Mouse (Mus musculus): ENCODE measurements around the gene Vmn1r55.
"Not testable (repeated sequence)": the region's sequence is repeated elsewhere in the genome, so short reads cannot be mapped to it uniquely, and the experiment has no call there.

Gene Vmn1r55

DNA sequence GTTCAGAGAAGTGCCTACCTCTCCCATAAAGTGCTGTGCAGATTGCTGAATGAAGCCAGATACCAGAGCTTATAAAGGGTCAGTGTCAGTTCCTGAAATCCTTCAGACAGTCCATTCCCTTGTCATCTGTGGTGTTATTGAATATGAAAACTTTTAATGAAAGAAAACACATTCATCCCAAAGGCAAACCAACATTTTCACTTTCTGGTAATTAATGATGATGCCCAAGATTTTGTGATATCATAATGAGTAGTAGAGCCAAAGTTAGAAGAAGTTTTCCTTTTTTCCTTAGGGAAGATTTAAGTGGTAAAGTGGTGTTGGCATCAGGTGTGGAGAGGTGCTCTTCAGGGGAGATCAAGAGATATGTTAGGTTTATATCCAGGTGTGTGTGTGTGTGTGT, at the start of gene Vmn1r55:
TSS of gene Vmn1r55 (minus strand) at position 101 of the 400 bp plus-strand sequence.
- not testable (repeated sequence) for DNase-seq (ENCODE audit: low spot score)

DNA sequence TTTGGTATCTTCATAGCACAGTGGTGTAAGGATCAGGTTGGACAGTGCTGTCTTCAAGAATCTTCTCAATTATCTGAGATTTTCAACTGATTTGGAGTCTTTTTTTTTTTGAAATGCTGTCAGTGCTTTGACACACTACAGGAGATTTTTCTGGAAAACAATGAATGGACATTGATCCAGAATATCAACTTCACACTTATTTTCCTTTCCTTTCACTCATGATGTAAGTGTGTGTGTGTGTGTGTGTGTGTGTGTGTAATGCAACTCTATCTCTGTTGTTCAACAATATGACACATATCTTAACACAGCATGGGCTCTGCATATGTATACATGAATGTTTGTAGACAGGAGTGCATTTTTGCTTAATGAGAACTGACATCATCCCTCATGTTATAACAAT, 47.2 kb upstream of the Vmn1r55 start, which contains the start of gene Vmn1r56:
TSS of gene Vmn1r56 (minus strand) at position 101 of the 400 bp plus-strand sequence.
- not testable (repeated sequence) for DNase-seq (ENCODE audit: low spot score)

DNA sequence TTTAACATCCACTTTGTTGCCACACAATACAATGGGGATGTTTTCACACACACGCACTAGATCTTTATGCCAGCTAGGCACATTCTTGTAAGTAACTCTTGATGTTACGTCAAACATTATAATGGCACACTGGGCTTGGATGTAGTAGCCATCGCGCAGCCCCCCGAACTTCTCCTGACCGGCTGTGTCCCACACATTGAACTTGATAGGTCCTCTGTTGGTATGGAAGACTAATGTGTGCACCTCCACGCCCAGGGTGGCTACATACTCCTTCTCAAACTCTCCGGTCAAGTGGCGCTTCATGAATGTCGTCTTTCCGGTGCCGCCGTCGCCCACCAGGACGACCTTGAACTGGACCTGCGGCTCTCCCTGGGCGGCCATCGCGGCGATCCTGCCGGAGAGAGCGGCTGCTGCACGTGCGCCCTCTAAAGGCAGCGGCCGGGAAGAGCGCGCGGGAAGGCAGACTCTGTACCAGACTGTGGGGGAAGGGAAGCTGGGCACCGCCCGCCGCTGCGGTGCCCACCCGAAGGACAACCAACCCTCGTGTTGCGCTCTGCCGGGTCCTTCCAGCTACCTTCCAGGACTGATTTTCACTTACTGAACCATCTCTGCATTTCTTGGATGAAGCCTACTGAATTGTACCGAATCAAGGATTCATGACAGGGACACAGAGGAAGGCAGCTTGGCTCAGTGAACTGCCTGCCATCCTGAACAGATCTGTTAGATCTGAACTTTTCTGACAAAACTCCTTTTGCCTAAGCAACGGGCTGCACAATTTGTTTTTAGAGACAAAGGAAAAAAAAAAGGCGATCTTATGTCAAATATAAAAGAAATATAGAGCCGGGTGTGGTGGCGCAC, 23.7 kb downstream of the Vmn1r55 start, which contains the start of gene Rasl2-9:
TSS of gene Rasl2-9 (minus strand) at position 402 of the 858 bp plus-strand sequence.
- peak; percentile 62 for DNase-seq (ENCODE audit: low spot score)

DNA sequence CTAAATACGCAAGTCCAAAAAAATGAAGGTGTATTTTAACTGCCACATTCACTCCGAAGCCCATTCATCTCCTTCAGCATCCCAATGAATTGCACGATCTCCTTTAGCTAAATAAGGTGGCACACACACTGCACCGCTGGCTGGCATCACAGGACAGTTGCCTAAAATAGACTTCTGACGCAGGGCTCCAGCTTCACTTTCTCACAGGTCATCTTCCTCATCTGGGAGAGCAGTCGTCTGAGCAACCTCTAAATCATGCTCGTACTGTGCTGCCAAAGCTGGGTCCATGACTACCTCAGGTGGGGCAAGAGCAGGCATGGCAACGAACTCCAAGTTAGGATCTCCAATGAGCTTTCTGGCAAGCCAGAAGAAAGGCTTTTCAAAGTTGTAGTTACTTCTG, 24.4 kb downstream of the Vmn1r55 start:
- no peak for DNase-seq (ENCODE audit: low spot score)

DNA sequence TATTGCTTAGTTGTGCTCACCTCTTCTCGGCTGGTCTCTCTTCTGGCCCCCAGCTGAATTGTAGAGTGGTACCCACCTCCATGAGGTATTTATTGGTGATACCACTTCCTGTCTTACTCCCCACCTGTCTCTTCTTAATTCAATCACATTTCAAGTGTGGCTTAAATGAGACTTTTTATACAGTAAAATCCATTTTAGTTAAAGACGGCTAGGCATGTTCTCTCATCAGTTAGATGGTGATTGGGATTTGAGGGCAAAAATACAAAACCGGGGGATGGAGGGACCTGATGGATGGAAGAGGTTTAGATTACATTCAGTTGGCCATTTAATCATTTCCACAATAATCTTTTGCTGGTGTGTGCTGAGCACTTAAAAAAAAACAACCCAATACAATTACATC, 32.6 kb downstream of the Vmn1r55 start, which contains the start of gene Rfpl4:
TSS of gene Rfpl4 (minus strand) at position 101 of the 400 bp plus-strand sequence.
- DNase-seq (ENCODE audit: low spot score) = no peak

DNA sequence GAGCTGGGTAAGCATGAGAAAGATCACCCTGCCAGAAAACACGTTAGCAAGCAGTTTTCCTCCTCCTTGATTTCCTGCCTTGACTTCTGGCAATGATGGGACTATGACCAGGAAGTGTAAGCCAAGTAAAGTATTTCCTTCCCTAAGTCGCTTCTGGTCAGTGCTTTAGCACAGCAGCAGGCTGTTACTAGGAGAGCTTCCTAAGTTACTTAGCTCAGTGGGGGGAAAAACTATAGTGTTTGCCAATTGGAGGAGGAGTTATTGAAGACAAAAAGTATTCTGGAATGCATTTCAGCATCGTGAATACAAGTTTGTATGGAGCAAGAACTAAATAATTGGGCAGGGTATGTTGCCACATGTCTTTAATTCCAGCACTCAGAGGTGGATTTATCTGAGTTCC, 36.8 kb downstream of the Vmn1r55 start:
- DNase-seq (ENCODE audit: low spot score) = no peak

DNA sequence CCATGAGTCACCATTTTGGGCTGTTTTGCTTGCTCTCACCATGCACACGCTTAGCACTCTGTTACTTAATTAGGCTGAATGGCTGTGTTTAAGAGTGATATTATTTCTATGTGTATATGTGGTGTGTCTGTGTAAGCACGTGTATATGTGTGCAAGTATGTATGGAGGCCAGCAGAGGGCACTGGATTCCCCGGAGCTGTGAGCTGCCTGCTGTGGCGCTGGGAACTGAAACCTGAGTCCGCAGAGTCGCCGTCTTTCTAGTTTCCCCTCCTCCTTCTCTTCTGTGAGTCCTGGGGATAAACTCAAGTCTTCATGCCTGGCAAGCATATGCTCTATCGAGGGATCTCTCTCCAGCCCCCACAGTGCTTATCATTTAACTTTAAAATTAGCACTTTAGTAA, 40.2 kb downstream of the Vmn1r55 start:
- DNase-seq (ENCODE audit: low spot score) = no peak

DNA sequence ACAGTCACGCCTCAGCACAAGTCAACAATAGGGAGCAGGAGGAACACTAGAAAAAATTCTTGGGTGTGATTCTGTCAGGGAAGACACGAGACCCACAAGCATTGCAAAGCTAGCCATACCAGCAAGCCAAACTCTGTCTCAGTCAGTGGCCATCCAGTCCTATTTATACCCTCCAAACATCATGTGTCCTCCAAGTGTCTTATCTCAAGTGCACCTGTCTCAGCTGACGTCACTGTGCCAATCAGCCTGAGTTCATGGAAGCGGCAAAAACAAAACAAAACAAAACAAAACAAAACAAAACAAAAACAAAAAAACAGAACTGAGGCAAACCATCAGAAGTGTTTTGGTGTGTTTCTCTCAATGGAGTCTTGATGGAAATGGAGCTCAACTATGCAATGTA, 41.2 kb downstream of the Vmn1r55 start:
- no peak for DNase-seq (ENCODE audit: low spot score)

DNA sequence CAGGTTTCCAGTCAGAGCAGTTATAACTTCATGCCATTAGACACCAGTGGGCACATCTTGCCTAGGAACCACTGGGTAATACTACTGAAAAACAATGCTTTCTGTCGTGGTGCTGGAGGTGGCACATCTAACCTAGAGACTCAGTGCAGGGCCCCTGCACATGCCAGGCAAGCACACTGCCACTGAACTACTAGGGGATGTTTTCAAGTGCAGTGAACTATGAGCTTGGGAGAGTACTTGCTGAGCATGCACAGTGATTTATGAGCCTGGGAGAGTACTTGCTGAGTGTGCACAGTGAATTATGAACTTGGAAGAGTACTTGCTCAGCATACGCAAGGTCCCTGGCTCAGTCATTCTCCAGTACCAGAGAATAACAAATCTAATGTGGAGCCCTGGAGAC, 46.9 kb downstream of the Vmn1r55 start:
- no peak for DNase-seq (ENCODE audit: low spot score)

DNA sequence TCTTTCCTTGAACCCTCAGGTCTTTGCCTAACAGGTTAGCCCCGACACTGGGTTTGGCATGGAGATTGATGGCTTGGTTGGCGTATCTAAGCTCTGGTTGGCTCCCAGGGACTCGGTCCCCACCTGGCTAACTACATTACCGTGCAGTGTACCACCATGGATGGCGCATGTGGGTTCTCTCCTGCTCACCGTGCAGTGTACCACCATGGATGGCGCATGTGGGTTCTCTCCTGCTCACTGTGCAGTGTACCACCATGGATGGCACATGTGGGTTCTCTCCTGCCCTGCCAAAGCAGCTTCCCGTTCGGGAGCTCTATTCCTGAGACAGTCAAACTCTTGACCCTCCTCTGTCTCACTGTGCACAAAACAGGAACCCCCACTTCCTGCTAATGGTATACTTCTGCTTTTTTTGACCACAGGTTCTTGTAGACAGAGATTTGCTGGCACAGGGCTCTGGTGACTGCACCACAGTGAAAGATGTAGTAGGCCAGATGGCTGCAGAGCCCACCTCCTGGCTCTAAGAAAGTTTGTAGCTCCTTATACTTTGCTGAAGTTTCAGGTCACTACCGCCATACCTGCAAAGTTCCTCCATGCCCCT, 48.3 kb downstream of the Vmn1r55 start:
- no peak for DNase-seq (ENCODE audit: low spot score)

DNA sequence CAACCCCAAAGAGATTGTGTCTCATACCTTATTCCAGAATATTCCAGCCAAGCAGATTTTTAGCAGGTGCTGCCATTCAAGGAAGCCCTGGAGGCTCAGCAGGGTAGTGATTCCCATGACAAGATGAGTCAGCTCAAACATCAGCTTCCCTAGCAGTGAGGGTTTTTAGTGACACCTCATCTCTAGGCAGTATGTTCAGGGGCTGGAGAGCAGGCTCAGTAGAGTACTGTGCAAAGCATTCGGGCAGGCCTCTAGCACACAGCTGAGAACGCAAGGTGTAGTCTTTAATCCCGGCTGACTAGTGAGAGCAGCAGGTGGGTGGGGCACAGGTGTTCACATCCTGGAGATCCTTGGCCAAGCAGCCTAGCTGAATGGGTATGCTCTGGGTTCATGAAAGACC, 49.7 kb downstream of the Vmn1r55 start:
- no peak for DNase-seq (ENCODE audit: low spot score)

DNA sequence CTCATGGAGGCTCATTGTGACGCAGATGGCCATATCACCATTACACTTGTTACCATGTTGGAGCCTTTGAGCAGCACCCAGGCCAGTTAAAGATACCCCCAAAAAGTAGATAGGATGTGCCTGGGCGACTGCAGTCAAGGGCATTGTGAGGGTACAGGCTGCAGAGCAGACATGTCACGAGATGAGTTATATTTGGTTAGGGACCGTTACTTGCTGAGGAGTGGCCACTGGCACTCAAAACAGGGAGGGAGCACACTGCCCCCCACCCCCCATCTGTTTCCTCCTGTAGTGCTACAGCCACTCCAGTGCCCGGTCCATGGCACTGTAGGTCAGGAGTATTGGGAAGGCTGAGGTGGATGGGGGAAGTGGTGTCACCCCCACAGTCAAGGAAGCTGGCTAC, 50.7 kb downstream of the Vmn1r55 start:
- DNase-seq (ENCODE audit: low spot score) = no peak

DNA sequence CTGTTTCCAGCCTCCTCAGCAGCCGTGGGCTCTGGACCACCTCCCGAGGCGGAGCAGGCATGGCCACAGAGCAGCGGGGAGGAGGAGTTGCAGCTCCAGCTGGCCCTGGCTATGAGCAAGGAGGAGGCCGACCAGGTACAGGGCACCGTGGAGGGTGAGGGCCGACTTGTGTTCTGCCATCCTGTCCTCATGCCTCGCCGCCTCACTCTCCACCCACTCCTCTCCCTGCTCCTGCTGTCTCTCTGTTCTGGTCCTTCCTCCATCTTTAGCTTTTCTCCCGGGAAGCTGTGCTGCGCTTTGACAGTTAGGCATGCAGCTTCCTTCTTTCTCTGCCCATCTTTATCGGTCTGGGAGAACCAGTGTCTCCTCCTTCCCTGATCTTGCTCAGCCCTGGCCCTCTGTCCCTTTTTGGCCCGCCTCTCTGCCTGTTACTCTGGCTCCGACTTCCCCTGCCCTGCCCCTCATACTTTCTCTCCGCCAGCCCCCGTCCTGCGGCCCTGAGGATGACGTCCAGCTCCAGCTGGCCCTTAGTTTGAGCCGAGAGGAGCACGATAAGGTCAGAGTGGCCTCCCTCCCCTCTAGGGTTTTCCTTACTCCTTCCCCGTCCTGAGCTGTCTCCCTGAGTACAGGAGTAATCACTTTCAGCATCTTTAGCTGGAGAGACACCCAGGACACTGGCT, 56.5 kb downstream of the Vmn1r55 start:
- no peak for DNase-seq (ENCODE audit: low spot score)

DNA sequence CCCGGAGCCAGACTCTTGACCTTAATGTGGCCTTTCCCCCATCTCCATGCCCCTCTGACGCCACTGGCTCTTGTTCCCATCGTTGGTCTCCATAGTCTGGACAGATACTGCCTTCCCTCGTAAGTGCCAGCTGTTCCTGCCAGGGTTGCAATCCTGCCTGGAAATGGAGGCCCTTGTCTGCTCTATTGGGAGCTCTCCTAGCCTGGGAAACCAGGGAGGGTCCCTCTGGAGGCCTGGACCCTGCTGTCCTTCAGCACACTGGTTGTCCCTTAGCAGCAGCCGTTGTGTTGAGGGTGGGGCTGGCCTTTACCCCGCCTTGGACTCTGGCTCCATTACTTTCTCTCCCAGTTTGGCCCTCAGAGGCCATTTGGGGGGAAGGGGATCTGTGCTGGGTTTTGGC, 57.1 kb downstream of the Vmn1r55 start:
- DNase-seq (ENCODE audit: low spot score) = no peak

DNA sequence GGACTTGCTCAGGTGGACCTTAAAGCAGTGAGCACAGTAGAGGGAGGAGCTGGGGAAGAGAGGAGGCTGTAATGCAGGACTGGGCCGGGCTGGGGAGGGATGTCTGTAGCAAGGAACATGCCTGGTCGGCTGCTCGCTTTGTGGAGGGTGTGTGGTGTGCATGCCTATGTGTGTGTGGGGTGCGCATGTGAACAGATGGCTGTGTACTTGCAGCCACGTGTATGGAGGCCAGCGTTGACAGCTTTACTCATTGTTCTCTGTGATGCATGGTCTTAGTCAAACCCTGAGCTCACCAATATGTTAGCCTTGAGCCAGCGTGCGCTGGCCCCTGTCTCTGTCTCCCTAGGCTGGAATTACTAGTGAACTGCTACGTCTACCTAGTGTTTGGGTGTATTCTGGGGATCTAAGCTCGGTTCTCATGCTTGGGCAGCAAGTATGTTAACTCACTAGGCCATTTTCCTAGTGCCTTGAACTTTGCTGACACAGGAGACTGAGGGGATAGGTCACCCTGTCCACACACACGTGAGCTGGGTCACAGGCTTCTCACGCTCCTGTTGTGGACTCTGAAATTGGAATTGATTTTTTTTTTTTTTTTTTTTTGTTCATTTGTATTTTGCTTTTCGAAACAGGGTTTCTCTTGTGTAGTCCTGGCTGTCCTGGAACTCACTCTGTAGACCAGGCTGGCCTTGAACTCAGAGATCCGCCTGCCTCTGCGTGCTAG, 58.3 kb downstream of the Vmn1r55 start:
- DNase-seq (ENCODE audit: low spot score) = no peak

DNA sequence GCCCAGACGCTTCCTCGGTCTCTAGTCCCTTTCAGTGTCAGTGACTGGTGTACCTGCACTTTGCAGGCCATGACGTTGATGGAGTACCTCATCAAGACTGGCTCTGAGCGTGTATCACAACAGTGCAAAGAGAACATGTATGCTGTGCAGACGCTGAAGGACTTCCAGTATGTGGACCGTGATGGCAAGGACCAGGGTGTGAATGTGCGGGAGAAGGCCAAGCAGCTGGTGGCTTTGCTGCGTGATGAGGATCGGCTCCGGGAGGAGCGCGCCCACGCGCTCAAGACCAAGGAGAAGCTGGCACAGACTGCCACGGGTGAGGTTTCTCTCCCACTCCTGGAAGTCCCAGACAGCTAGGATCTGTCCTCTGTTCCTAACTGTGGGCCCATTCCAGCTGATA, 59.6 kb downstream of the Vmn1r55 start:
- DNase-seq (ENCODE audit: low spot score) = no peak

DNA sequence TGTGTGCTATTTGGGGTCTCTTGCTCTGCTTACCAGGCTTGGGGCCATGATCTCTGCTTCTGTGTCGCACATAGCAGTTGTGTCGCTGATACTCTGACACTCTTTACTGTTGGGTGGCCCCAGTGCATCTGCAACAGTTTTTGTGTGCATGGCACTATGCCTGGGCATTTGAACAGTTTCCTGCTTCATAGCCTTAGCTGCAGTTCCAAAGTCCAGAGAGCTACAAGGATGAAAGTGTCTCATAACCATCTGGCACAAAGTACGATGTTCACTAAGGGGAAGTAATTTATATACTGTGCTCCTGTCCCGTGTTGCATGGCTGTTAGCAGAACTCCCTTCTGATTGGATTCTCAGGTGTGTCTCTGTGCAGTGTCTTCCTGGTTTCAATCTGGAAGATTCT, 61.6 kb downstream of the Vmn1r55 start:
- no peak for DNase-seq (ENCODE audit: low spot score)

DNA sequence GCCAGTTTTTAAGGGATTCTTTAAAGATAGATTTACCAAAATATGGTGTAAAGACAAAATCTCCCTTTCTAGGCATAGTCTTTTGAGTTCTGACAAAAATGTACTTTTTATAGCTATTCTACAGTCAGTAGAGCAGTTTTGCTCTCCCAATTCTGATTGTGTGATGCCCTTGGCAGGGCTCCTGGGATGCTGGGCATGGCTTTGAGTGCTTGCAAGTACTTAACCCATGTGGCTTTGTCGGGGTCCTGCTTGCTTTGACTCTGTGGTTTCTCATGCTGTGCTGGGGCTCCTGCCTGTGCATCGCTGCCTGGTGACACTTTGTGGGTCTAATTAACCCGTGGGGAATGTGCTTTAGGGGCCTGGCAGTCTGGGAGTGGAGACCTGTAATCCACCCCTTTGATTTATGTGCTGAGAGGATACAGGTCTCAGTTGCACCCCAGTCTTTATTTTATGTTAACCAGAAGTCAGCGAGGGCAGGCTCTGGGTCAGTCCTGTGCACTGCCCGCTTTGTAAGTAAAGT, 62.5 kb downstream of the Vmn1r55 start:
- DNase-seq (ENCODE audit: low spot score) = no peak

DNA sequence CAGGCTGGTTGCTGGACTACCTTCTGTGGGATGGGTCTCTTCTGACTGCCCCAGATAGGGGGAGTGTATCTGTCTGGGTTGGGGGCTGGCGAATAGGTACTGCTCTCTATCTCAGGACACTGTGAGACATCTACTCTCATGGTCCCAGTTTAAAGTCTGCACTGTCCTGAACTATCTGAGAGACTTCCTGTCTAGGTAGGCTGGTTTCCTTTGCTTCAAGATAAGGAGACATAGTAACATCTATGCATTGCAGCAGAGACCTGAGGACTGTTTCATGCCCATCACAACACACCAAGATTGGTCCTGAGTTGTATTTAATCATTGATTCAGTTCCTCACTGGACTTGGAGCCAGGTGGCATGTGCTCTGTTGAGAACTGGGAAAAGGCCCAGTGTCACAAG, 64.0 kb downstream of the Vmn1r55 start:
- no peak for DNase-seq (ENCODE audit: low spot score)

DNA sequence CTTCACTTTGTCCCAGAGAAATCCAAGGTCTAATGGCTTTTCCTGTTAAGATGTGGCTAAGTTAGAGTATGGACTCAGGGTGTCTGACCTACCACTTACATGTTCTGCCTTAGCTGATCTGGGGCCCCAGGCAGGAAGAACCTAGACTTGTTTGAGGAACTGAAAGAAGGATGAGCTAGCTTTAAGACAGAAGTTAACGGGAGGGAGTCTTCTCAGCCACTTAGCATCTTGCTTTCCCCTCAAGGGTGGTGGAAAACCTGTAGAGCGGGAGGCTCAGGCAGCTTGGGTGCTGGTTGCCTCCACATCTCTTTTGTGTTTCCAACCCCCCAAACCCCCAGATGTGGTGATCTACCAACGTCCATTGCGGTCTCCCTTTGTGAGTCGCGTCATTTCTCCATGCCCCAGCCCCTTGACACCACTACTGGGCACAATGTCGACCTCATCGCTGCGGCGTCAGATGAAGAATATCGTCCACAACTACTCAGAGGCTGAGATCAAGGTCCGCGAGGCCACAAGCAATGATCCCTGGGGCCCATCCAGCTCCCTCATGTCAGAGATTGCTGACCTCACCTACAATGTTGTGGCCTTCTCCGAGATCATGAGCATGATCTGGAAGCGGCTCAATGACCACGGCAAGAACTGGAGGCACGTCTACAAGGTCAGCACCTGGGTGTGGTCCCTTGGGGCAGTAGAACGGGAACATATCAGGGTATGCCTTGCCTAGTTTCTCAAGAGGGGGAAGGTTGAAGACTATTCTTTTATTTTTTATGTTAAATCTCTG, 66.0 kb downstream of the Vmn1r55 start:
- no peak for DNase-seq (ENCODE audit: low spot score)

DNA sequence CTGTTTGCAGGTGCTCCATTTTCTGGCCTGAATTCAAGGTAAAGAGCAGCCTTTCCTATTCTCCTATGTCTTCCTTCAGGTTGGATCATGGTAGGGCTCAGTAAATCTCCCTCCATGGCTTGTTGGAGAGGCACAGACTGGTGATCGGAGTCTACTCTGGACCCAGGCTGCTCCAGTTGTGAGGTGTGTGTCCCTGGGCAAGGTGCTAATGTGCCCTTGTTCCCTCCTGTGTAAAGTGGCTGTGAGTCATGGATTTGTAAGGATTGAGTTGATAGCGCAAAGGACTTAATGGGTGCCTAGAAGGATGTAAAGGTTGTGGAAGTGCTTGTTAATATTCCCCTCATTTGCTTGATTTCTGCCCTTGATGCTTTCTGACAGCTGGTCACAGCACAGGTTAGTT, 67.5 kb downstream of the Vmn1r55 start:
- DNase-seq (ENCODE audit: low spot score) = no peak
